Mouse (Mus musculus) midbrain, embryonic 13.5 days (tissue): ENCODE data around the gene Zfp503. TPM values are rescaled to one million over a fixed set of nuclear protein-coding genes. Genes with fewer than 3 reads are reported as not detected.

ENCODE experiments used
- ATAC-seq: fragments of 200-750 bp; cut with Nextera tagmentation; 2 replicates; pipeline ENCODE4 v1.8.0; 2017; ENCODE audit warnings: mild to moderate bottlenecking, moderate TSS enrichment, moderate library complexity
- H3K27ac ChIP-seq: fragments of 300-500 bp; sonication (generic); 2 replicates; pipeline ENCODE4 v1.5.1; 2015; ENCODE audit warnings: inconsistent platforms, mild to moderate bottlenecking, moderate library complexity
- H3K27me3 ChIP-seq: fragments of 300-500 bp; sonication (generic); 2 replicates; pipeline ENCODE4 v1.6.1; 2015; ENCODE audit warnings: mild to moderate bottlenecking, inconsistent platforms
- H3K36me3 ChIP-seq: fragments of 300-500 bp; sonication (generic); 2 replicates; pipeline ENCODE4 v1.6.1; 2015; ENCODE audit warnings: mild to moderate bottlenecking, inconsistent platforms
- H3K4me1 ChIP-seq: fragments of 300-500 bp; sonication (generic); replicated peaks from 2 replicates; pipeline ENCODE4 v1.6.1; 2015; ENCODE audit warnings: inconsistent platforms
- H3K4me2 ChIP-seq: fragments of 300-500 bp; sonication (generic); replicated peaks from 2 replicates; pipeline ENCODE4 v1.6.1; 2015; ENCODE audit warnings: moderate library complexity, mild to moderate bottlenecking, inconsistent platforms
- H3K4me3 ChIP-seq: fragments of 300-500 bp; sonication (generic); replicated peaks from 2 replicates; pipeline ENCODE4 v1.5.1; 2015; ENCODE audit warnings: mild to moderate bottlenecking, inconsistent platforms
- H3K9ac ChIP-seq: fragments of 300-500 bp; sonication (generic); replicated peaks from 2 replicates; pipeline ENCODE4 v1.6.1; 2015; ENCODE audit warnings: mild to moderate bottlenecking, inconsistent platforms
- H3K9me3 ChIP-seq: fragments of 300-500 bp; sonication (generic); 2 replicates; pipeline ENCODE4 v1.6.1; 2016; ENCODE audit warnings: mild to moderate bottlenecking, inconsistent platforms
- WGBS: fragments of 180-500 bp; shearing (Covaris S2); methylation state at CpG from one replicate; pipeline ENCODE4 v1.1.7; 2015; 5-methylcytosine and 5-hydroxymethylcytosine counted together
- polyA plus RNA-seq: library from polyadenylated mRNA; unstranded; fragments of >200 nt; fragmentation: Nextera tagmentation; extraction: Ambion mirVana; gene quantifications from 2 replicates; pipeline ENCODE4 v1.2.1, GENCODE M21; 2015

Zfp503 gene
- polyA plus RNA-seq, 1 experiment from 2014 or later = 11.0 TPM

DNA sequence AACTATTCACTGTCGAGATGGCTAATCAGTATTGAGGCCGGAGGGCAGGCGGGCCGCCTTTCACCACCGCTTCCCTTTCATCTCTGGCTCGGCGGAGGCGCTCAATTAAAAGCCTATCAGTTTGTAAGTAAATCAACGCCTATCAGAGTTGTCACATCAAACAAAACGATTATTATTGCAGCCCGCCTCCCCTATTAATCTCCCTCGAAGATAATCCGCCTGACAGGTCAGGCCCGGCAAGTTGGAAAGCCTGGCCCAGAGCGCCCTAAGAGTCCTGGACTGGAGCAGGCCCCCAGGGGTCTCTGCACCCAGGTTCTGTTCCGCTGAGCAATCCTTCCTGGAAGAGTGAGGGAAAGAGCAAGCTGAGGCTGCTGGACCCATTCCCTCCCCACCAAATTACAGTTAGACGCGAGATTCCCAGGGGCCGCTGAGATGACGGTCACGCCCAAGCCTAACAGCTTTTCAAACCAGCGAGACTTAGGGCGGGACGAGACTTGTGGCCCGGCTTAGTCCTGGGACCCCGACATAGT lies 1.9 kb upstream of the Zfp503 start:
- no peak for ATAC-seq
- H3K36me3 ChIP-seq = no peaks in the 10 kb centered on the region
- H3K4me2 ChIP-seq = peak overlapping the region; percentile 83
- H3K27ac ChIP-seq = peak overlapping the region; percentile 95
- H3K27me3 ChIP-seq = peaks cover 60% of the 10 kb centered on the region
- no peaks in the 10 kb centered on the region for H3K9me3 ChIP-seq
- H3K4me1 ChIP-seq = peaks cover 75% of the 10 kb centered on the region
- H3K9ac ChIP-seq = peak overlapping the region; percentile 46
- WGBS = under 1% methylated on average over 26 of the region's 26 CpGs
- peak overlapping the region; percentile 87 for H3K4me3 ChIP-seq

DNA sequence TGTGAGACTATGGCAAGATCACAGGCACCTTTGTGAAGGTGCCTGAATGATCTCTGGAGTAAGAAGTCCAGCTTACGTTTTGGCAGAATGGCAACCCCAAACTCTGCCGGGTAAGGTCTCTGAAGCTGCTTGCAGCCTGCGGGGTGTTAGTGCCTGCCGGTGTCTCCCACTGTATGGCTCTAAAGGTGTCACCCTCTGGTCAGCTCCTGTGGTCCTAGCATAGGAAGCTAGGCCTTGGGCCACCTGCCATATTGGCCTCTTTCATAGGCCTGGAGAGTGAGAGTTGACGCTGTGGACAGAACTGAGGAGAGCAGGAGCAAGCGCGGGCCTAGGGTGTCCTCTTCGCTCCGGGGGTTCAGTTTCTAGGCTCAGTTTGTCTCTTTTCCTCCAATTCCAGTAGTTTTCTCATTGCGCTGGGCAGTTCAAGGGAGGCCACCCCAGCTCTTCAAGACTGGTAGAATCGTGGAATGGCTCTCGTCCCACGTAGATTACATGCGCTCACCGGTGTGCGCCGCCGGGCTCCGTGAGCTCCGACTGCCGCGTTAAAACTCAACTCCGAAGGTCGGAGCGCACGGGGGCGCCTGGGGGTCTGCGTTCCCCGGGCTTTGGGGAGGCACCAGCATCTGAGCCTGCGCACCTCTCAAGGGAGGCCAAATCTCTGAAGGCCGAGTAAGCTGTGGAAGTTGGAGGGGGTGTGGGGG lies 1.1 kb upstream of the Zfp503 start:
- WGBS = 2% methylated on average over 31 of the region's 31 CpGs
- H3K9ac ChIP-seq = peak overlapping the region; percentile 60
- peak overlapping the region; percentile 87 for H3K4me3 ChIP-seq
- ATAC-seq = no peak
- H3K36me3 ChIP-seq = peaks cover 5% of the 10 kb centered on the region; the same call in 1 of the 2 replicates
- peaks cover 78% of the 10 kb centered on the region for H3K4me1 ChIP-seq
- H3K27me3 ChIP-seq = peaks cover 55% of the 10 kb centered on the region
- H3K4me2 ChIP-seq = peak overlapping the region; percentile 83
- H3K27ac ChIP-seq = peak overlapping the region; percentile 95
- H3K9me3 ChIP-seq = no peaks in the 10 kb centered on the region

DNA sequence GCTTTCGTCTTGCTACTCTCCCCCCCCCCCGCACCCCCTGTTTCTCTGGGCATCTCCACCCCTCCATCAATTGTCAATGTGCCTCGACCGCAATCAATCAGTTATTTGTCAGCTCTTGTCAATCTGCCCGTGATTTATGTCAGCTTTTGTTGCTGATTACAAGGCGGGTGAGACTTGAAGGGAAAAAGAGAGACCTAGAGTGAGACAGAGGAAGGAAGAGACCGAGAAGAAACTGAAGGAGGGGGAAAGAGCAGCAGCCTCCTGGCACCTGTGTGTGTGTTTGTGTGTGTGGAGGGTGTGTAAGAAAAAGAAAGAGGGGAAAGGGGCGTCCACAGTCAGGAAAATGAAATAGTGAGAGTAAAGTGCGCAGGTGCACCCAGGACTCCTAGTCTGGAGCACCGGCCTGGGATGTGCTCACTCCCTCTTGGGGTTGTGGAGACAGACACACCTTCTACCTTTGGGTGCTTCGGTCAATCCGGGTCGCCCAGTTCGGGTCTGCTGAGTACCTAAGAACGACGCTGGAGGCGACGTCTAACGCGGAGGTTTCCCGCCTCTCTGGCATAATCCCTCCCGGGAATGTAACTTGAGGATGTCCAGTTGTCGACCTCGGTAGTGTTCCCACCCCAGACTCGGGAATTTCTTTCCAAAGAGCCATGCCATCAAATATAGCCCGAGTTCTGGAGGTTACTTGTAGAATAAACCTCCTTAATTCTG lies 667 bp downstream of the Zfp503 start:
- ATAC-seq = no peak
- Histone ChIP-seq H3K9me3 (no peaks in the 10 kb centered on the region), H3K27ac (peak overlapping the region; percentile 95), H3K4me2 (peak overlapping the region; percentile 83), H3K4me3 (peak overlapping the region; percentile 87), H3K9ac (peak overlapping the region; percentile 60), H3K4me1 (peaks cover 71% of the 10 kb centered on the region), H3K36me3 (peaks cover 11% of the 10 kb centered on the region; the same call in 1 of the 2 replicates), H3K27me3 (peaks cover 50% of the 10 kb centered on the region)
- 0% methylated on average over 26 of the region's 26 CpGs for WGBS

DNA sequence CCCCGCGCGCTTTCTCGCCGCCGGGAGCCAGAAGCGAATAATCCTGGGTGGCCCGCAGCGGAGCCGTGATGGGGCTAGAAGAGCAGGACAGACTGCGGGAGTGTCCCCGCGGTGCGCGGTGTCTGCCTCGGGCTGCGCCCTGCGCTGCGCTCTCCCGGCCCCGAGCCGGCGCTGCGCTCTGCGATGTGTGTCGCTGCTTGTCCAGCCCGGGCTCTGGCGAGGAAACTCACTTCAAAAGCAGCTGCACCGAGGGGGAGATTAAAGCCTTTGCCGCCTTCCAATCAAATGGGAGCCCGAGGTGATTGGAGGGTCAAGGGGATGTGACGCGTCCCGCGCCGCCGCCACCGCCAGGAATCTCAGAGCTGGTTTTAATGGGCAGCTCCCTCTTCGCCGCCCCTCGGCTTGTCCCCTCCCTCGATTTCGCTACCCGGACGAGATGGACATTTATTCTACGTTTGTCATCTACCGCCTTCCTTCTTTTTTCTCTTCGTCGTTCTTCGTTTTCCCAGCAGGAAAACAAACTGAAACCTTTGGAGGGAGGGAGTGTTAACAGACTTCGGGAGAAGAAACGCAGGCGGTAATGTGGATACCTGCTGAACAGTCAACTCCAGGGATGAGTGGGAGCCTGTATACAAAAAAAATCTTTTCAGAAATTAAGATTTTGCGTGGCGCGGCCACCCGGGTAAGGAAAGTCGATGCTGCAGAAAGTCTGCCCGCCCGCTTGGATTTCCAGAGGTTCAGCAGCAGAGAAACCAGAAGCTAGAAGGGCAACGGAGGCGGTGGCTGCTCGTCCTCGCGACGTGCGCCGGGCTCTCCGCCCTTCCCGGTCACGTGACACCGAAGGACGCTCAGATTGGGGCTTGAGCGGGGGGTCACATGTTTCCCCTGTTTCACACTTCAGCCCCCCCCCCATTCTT lies 1.5 kb downstream of the Zfp503 start:
- peak overlapping the region; percentile 91 for H3K9ac ChIP-seq
- H3K9me3 ChIP-seq = no peaks in the 10 kb centered on the region
- H3K4me2 ChIP-seq = peak overlapping the region; percentile 83
- peak overlapping the region; percentile 95 for H3K27ac ChIP-seq
- peak; percentile 82 for ATAC-seq
- WGBS = under 1% methylated on average over 74 of the region's 74 CpGs
- peaks cover 71% of the 10 kb centered on the region for H3K4me1 ChIP-seq
- peaks cover 11% of the 10 kb centered on the region; the same call in 1 of the 2 replicates for H3K36me3 ChIP-seq
- peak overlapping the region; percentile 87 for H3K4me3 ChIP-seq
- H3K27me3 ChIP-seq = peaks cover 44% of the 10 kb centered on the region

DNA sequence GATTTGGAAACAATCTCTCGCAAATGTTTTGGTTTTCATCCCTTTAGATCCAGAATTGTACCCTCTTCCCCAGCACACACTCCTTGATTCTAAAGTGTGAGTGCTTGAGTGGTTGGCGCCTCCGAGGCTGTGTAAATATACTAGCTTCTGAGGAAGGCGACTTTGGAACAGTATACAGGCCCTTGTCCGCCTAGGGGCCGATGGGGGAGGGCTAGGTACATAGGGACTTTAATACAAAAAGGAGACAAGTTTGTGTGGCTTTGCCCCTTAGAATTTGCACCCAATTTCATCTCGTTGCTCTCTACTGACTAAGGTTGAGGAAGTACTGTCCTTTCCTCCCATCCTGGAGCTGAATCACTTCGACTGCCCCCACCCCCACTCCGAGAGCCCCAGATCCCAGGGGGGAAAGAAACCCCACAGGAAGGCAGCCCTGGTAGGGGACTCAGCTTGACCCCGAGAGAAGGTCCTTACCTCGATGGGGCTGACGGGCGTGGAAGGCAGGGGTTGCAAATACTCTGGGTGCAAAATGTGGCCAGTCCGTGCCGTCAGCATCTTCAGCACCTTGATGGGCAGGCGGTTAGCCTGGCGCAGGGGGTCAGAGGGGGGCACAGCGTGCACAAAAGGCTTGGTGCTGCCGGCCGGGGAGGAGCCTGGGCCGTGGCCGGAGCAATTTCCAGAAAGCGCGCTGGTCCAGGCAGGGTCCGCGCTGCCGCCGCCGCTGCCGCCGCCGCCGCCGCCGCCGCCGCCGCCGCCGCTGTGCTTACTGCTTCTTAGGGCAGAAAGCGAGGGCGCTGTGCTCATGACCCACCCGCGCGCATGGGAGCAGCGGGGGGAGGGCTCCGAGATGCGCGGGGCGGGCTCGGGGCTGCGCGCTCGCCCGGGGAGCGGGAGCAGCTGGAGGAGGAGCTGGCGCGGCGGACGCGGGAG lies 2.4 kb downstream of the Zfp503 start:
- under 1% methylated on average over 56 of the region's 61 CpGs for WGBS
- H3K9ac ChIP-seq = peak overlapping the region; percentile 91
- peaks cover 42% of the 10 kb centered on the region for H3K27me3 ChIP-seq
- peak overlapping the region; percentile 83 for H3K4me2 ChIP-seq
- no peaks in the 10 kb centered on the region for H3K9me3 ChIP-seq
- peaks cover 11% of the 10 kb centered on the region; the same call in 1 of the 2 replicates for H3K36me3 ChIP-seq
- peak overlapping the region; percentile 95 for H3K27ac ChIP-seq
- peak; percentile 22; the same call in 1 of the 2 replicates for ATAC-seq
- H3K4me1 ChIP-seq = peaks cover 75% of the 10 kb centered on the region
- peak overlapping the region; percentile 87 for H3K4me3 ChIP-seq

DNA sequence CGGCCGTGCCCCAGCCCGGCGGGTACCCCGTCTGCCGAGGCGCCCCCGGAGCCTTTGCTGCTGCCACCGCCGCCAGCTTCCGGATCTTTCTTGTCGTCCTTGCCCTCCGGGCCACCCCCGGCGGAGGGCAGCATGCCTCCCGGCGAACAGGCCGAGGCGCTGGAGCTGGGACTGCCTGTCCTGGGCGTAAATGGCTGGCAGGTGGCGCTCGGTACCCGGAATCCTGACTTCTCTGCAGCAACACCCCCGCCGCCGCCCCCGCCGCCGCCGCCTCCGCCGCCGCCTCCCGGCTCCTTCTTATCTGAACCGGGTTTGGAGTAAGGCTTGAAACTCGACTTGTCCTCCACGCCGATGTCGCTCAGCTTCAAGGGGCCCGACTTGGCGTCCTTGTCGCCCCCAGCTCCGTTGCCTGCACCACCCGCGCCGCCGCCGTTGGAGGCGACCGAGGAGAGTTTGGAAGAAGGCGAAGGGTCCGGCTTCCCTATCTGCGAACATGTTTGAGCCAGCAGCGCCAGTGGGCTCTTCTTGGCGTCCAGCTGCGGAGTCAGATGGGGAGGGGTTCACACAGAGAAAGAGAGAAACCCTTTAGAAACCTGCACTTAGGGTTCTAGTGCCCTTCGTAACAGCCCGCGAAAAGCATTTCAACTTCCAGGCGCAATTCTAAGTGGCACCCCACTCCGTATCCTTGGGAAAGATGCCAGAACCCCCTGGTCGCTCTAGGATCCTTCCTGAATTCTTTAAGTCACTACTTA lies 3.2 kb downstream of the Zfp503 start:
- Histone ChIP-seq H3K4me2 (peak overlapping the region; percentile 83), H3K9ac (peak overlapping the region; percentile 91), H3K27me3 (peaks cover 42% of the 10 kb centered on the region), H3K9me3 (no peaks in the 10 kb centered on the region), H3K27ac (peak overlapping the region; percentile 95), H3K36me3 (peaks cover 11% of the 10 kb centered on the region; the same call in 1 of the 2 replicates), H3K4me1 (peaks cover 69% of the 10 kb centered on the region), H3K4me3 (peak overlapping the region; percentile 87)
- ATAC-seq = 0 out of 2 replicates have a peak, but pooled peaks have one; percentile 9
- WGBS = under 1% methylated on average over 62 of the region's 62 CpGs

DNA sequence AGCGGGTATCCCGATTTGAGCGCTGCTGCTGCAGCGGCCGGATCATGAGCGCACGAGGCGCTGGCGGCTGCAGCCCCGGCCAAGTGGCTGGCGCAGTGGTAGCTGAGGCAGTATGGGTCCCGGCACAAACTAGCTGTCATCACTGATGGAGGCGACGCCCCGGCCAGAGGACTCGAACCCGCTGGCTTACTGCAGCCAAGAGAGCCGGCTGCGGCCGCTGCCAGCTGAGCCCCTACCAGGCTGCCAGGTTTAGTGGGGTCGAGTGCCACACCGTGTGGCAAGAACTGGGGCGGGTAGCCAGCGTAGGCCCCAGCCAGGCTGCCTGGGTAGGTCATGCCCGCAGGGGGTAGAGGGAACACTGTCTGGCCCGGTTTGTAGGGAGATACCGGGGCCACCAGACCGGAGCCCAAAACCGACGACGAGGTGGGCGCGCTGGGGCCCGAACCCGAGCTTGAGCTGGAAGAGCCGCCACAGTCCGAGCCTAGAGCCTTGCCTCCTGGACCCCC lies 3.9 kb downstream of the Zfp503 start:
- Histone ChIP-seq H3K9ac (peak overlapping the region; percentile 91), H3K36me3 (peaks cover 11% of the 10 kb centered on the region; the same call in 1 of the 2 replicates), H3K27ac (peak overlapping the region; percentile 95), H3K9me3 (no peaks in the 10 kb centered on the region), H3K4me1 (peaks cover 62% of the 10 kb centered on the region), H3K27me3 (peaks cover 38% of the 10 kb centered on the region), H3K4me2 (peak overlapping the region; percentile 83), H3K4me3 (peak overlapping the region; percentile 87)
- no peak for ATAC-seq
- WGBS = under 1% methylated on average over 37 of the region's 37 CpGs

DNA sequence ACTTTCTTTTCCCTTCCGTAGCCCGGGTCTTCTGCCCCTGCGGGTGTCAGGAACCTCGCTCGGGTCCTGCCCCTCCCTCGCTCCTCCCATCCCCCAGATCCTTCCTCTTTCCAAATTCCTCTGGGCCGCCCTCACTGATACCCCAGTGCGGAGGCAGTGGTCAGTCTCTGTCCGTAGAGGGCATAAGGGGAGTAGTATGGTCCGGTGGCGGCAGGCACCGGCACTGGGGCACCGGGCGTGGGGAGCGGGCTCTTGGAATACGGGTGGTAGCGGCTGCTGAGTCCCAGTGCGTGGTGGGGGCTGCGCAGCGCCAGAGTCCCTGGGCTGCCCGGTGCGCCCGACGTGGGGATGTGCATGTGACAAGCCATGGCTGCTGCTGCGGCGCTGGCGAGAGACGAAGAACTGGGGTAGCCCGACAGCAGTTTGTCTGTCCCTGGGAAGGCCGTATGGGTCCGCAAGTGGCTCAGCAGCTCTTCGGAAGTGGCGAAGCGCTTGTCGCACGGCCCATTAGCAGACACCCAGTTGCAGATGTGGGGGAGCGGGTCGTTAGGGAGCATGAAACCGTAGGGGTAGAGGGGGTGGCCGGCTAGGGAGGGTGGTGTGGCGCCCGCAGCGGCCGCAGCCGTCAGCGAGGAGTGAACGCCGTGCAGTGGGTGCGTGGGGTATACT lies 4.5 kb downstream of the Zfp503 start:
- no peak for ATAC-seq
- peak overlapping the region; percentile 83 for H3K4me2 ChIP-seq
- H3K9me3 ChIP-seq = no peaks in the 10 kb centered on the region
- H3K27me3 ChIP-seq = peaks cover 36% of the 10 kb centered on the region
- H3K27ac ChIP-seq = peak overlapping the region; percentile 95
- peaks cover 56% of the 10 kb centered on the region for H3K4me1 ChIP-seq
- H3K9ac ChIP-seq = peak overlapping the region; percentile 91
- WGBS = under 1% methylated on average over 49 of the region's 49 CpGs
- H3K4me3 ChIP-seq = peak overlapping the region; percentile 87
- H3K36me3 ChIP-seq = peaks cover 11% of the 10 kb centered on the region; the same call in 1 of the 2 replicates

DNA sequence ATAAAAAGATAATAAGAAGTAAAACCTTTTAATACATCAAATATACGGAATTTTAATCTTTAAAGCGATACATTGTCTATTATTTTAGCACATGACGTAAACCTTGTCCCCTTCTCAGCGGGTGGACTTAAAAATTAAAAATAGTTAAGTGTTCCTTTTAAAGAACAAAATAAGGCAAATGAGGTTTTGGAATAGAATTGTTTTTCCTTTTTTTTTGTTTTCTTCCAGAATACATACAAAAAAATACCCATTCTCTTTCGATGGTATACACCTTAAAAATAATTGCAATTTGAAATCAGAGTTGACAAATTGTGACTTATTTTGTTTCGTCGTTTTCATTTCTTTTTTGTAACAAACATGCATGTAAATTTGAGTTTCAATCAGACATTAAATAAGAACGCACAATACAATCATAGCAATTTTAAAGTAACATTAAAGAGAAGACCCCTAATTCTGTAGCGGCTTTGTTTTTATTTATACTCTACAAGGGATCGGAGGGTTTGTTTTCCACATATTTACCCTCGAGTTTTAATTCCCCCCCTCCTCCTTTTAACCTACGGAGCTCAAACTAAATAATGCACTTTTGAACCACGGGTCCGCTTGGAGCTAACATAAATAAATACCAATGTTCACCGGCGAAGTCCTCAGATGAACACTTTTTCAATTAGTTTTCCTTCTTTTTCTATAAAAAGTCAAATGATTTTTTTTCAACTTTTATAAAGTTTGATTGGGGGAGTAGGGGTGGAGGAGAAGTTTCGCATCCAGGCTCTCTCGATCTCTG lies 5.3 kb downstream of the Zfp503 start:
- H3K27me3 ChIP-seq = peaks cover 34% of the 10 kb centered on the region
- H3K4me2 ChIP-seq = peak overlapping the region; percentile 83
- peak overlapping the region; percentile 91 for H3K9ac ChIP-seq
- 3% methylated on average over 18 of the region's 18 CpGs for WGBS
- H3K4me3 ChIP-seq = peak overlapping the region; percentile 87
- H3K27ac ChIP-seq = peak overlapping the region; percentile 95
- ATAC-seq = no peak
- no peaks in the 10 kb centered on the region for H3K9me3 ChIP-seq
- peaks cover 49% of the 10 kb centered on the region for H3K4me1 ChIP-seq
- peaks cover 11% of the 10 kb centered on the region; the same call in 1 of the 2 replicates for H3K36me3 ChIP-seq
